Mouse (Mus musculus) T-cell, adult 2 months (primary cell): ENCODE measurements around the gene Vmn2r35.
"Not testable (repeated sequence)": the region's sequence is repeated elsewhere in the genome, so short reads cannot be mapped to it uniquely, and the experiment has no call there.

Experiments
- DNase-seq: peaks from one replicate; pipeline ENCODE4 v3.0.0; 2022; ENCODE audit warnings: low spot score

Vmn2r35 gene

DNA sequence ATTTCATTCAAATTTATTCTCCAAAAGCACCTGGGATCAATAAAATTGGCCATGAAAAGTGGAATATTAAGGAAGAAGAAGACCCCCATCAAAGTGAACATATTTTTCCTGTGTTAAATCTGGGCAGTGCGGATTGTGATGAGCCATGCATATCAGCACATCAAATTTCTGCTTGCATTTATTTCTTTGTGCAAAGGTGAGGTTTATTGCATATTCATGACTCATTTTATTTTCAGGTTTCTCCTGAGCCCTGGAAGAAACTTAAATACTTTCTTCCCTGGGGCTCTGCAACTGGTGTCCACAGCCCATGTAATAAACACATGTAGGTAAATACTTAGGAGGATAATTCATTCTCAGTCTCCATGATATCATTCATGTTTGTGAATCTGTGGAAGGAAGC lies at the start of gene Vmn2r35:
Vmn2r35 (minus strand) TSS at position 101 of the 400 bp plus-strand sequence.
- not testable (repeated sequence) for DNase-seq

DNA sequence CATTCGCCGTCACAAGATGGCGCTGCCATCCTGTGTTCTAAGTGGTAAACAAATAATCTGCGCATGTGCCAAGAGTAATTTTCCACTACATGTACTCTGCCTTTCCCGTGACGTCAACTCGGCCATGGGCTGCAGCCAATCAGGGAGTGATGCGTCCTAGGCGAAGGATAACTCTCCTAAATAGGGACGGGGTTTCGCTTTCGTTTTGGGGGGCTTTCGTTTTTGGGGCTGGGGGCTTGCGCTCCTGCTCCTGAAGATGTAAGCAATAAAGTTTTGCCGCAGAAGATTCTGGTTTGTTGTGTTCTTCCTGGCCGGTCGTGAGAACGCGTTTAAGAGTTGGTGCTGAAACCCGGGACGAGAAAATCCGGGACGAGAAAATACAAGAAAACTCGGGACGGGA lies 25.5 kb downstream of the Vmn2r35 start:
- DNase-seq = not testable (repeated sequence)
